Mouse (Mus musculus) embryo, embryonic 10 days (tissue): ENCODE results near the gene Tnfsf12.

Experiments used
- DNase-seq: peaks from one replicate; pipeline ENCODE4 v3.0.0-alpha.2; 2015; ENCODE audit warnings: low spot score

The Tnfsf12 gene

GRCm38 (mm10) chr11:69681314-69682208, 14.1 kb downstream of the Tnfsf12 start, which contains the start of gene Senp3:
Gene Senp3, minus strand, starts transcription at chr11:69682084.
- peak; percentile 99 for DNase-seq

- DNase-seq = no peak
Observed at GRCm38 (mm10) chr11:69680136-69680855, 15.4 kb downstream of the Tnfsf12 start.

- DNase-seq = no peak
Observed at GRCm38 (mm10) chr11:69679144-69679543, 16.5 kb downstream of the Tnfsf12 start.

GRCm38 (mm10) chr11:69672211-69672706, 23.4 kb downstream of the Tnfsf12 start, which contains the start of gene Eif4a1:
Gene Eif4a1, minus strand, starts transcription at chr11:69672423.
- peak; percentile 100 for DNase-seq

GRCm38 (mm10) chr11:69671726-69672124, 23.9 kb downstream of the Tnfsf12 start:
- DNase-seq = no peak

GRCm38 (mm10) chr11:69670786-69671725, 24.6 kb downstream of the Tnfsf12 start:
- DNase-seq = peak; percentile 94

GRCm38 (mm10) chr11:69666665-69667005, 29.0 kb downstream of the Tnfsf12 start:
- no peak for DNase-seq

GRCm38 (mm10) chr11:69665961-69666664, 29.5 kb downstream of the Tnfsf12 start, which contains the start of gene Cd68:
Gene Cd68, minus strand, starts transcription at chr11:69666153.
- DNase-seq = peak; percentile 77

- DNase-seq = no peak
Observed at GRCm38 (mm10) chr11:69665457-69665960, 30.1 kb downstream of the Tnfsf12 start.

GRCm38 (mm10) chr11:69664841-69665240, 30.8 kb downstream of the Tnfsf12 start:
- no peak for DNase-seq

GRCm38 (mm10) chr11:69663795-69664194, 31.9 kb downstream of the Tnfsf12 start:
- DNase-seq = no peak

GRCm38 (mm10) chr11:69662967-69663671, 32.5 kb downstream of the Tnfsf12 start:
- DNase-seq = no peak

- DNase-seq = peak; percentile 97
Observed at GRCm38 (mm10) chr11:69662213-69662966, 33.3 kb downstream of the Tnfsf12 start, which contains the start of gene Mpdu1. Gene Mpdu1, minus strand, starts transcription at chr11:69662642.

- DNase-seq = no peak
Observed at GRCm38 (mm10) chr11:69661221-69661881, 34.3 kb downstream of the Tnfsf12 start.

- no peak for DNase-seq
Observed at GRCm38 (mm10) chr11:69657462-69657881, 38.2 kb downstream of the Tnfsf12 start.

- peak; percentile 83 for DNase-seq
Observed at GRCm38 (mm10) chr11:69656617-69657461, 38.8 kb downstream of the Tnfsf12 start.

GRCm38 (mm10) chr11:69656065-69656455, 39.6 kb downstream of the Tnfsf12 start:
- DNase-seq = no peak
